Mouse (Mus musculus): Measurements from ENCODE around the gene Trim39. TPM values are rescaled to one million over a fixed set of nuclear protein-coding genes. Genes with fewer than 3 reads are reported as not detected.

The Trim39 gene
- polyA plus RNA-seq, 1 experiment from 2014 or later = 19.1 TPM

- Histone ChIP-seq H3K9me3 (replicated peaks) (no peaks in the 10 kb centered on the region), H3K4me1 (peaks cover 25% of the 10 kb centered on the region), H3K36me3 (peaks cover 24% of the 10 kb centered on the region), H3K4me3 (replicated peaks) (peak overlapping the region; percentile 97), H3K9ac (peak overlapping the region; percentile 97; the same call in 1 of the 2 replicates), H3K27me3 (no peaks in the 10 kb centered on the region), H3K4me2 (replicated peaks) (peak overlapping the region; percentile 82), H3K27ac (replicated peaks) (no peak overlapping the region)
- WGBS = 85% methylated on average over 9 of the region's 9 CpGs
- no peak for ATAC-seq (ENCODE audit: insufficient number of reproducible peaks, low FRiP score, low TSS enrichment, low read depth)
Measured at GRCm38 (mm10) chr17:36272643-36273366, 758 bp upstream of the Trim39 start.

DNA sequence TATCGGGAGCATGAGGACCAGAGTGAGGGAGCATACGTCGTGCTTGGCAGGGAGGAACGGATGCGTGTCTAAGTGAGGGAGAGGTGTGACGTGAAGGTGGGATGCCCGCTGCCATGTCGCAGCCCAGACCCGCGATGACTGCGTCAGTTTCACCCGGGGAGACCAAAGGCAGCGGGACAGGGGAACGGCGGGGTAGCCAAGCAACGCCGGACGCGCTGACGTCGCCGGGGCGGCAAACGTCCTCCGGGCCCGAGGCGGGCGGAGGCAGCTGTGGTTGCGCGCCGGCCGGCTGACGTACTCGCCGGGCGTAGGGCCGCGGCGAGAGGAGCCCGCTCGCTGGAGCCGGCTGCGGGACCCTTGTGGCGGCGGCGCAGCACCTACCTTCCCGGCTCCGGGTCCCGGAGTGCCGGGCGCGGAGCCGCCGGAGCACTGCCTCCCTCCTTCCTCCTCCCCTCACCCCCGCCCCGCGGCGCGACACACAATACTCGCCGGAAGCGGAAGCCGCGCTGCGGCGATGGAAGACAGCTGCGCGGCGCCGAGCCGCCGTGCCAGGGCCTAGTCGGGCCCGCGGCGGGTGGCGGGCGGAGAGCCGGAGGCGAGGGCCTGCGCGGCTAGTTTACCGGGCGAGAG, 976 bp downstream of the Trim39 start:
- peak overlapping the region; percentile 97 for H3K9ac ChIP-seq
- H3K4me3 ChIP-seq (replicated peaks) = peak overlapping the region; percentile 97
- H3K4me2 ChIP-seq (replicated peaks) = peak overlapping the region; percentile 82
- H3K9me3 ChIP-seq (replicated peaks) = no peaks in the 10 kb centered on the region
- H3K4me1 ChIP-seq = peaks cover 25% of the 10 kb centered on the region
- ATAC-seq (ENCODE audit: insufficient number of reproducible peaks, low FRiP score, low TSS enrichment, low read depth) = peak; percentile 93
- peaks cover 30% of the 10 kb centered on the region for H3K36me3 ChIP-seq
- peak overlapping the region; percentile 95 for H3K27ac ChIP-seq (replicated peaks)
- under 1% methylated on average over 80 of the region's 84 CpGs for WGBS
- no peaks in the 10 kb centered on the region for H3K27me3 ChIP-seq

DNA sequence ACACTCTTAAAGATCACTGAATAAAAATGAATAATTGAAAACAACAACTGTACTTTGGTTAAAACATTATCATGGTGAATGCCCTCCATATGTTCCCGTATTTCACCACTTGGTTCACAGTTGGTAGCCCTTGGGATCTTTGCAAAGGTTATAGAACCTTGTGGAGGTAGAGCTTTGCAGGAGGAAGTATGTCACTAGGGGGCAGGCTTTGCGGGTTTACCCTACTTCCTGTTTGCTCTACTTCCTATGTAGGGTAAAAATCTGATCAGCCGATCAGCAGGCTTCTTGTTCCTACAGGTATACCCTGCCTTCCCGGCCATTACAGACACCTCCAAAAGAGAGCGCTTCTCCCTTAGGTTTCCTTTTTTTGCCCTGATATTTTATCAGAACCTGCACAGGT, 6.2 kb downstream of the Trim39 start:
- no peak overlapping the region for H3K4me3 ChIP-seq (replicated peaks)
- no peak overlapping the region for H3K9ac ChIP-seq
- no peaks in the 10 kb centered on the region for H3K27me3 ChIP-seq
- no peak overlapping the region for H3K27ac ChIP-seq (replicated peaks)
- 73% methylated on average over 5 of the region's 5 CpGs for WGBS
- H3K4me2 ChIP-seq (replicated peaks) = no peak overlapping the region
- peaks cover 11% of the 10 kb centered on the region for H3K4me1 ChIP-seq
- H3K36me3 ChIP-seq = peaks cover 66% of the 10 kb centered on the region
- no peaks in the 10 kb centered on the region for H3K9me3 ChIP-seq (replicated peaks)
- no peak for ATAC-seq (ENCODE audit: insufficient number of reproducible peaks, low FRiP score, low TSS enrichment, low read depth)

- H3K9ac ChIP-seq = no peak overlapping the region
- H3K27ac ChIP-seq (replicated peaks) = no peak overlapping the region
- WGBS = 80% methylated on average over 3 of the region's 3 CpGs
- no peaks in the 10 kb centered on the region for H3K4me1 ChIP-seq
- H3K4me3 ChIP-seq (replicated peaks) = no peak overlapping the region
- no peak for ATAC-seq (ENCODE audit: insufficient number of reproducible peaks, low FRiP score, low TSS enrichment, low read depth)
- no peaks in the 10 kb centered on the region for H3K27me3 ChIP-seq
- no peak overlapping the region for H3K4me2 ChIP-seq (replicated peaks)
- H3K36me3 ChIP-seq = peaks cover 79% of the 10 kb centered on the region
- H3K9me3 ChIP-seq (replicated peaks) = no peaks in the 10 kb centered on the region
Measured at GRCm38 (mm10) chr17:36264273-36264925, 7.6 kb downstream of the Trim39 start.

GRCm38 (mm10) chr17:36261511-36262166, 10.4 kb downstream of the Trim39 start:
- 88% methylated on average over 9 of the region's 9 CpGs for WGBS

DNA sequence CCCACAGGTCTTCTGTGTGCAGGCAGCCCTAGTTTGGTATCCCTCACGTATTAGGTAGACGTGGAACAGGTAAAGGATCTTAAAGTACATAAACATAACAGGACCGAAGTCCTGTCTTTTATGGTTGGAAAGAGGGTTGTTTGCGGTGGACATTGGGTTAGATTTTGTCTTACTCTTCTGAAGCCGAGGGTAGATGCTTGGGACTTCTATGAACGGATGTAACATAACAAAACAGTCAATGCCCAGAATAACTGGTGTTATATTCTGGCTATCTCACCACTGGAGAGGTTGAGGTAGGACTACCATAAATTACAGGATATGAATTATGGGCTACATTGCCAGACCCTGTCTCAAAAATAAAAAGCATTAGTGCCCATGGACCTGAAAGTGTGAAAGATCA, 14.1 kb downstream of the Trim39 start, which contains the start of gene Rpp21:
Gene Rpp21, minus strand, starts transcription at position 101 of the 400 bp plus-strand sequence.
- no peaks in the 10 kb centered on the region for H3K27me3 ChIP-seq
- H3K27ac ChIP-seq (replicated peaks) = peak within 1 kb of the TSS; percentile 83
- H3K9ac ChIP-seq = peak within 1 kb of the TSS; percentile 49
- peaks cover 11% of the 10 kb centered on the region for H3K4me1 ChIP-seq
- peak within 1 kb of the TSS; percentile 52 for H3K4me2 ChIP-seq (replicated peaks)
- H3K36me3 ChIP-seq = peaks cover 48% of the 10 kb centered on the region
- no peak for ATAC-seq (ENCODE audit: insufficient number of reproducible peaks, low FRiP score, low TSS enrichment, low read depth)
- 48% methylated on average over 6 of the region's 6 CpGs for WGBS
- H3K9me3 ChIP-seq (replicated peaks) = no peaks in the 10 kb centered on the region
- peak within 1 kb of the TSS; percentile 71 for H3K4me3 ChIP-seq (replicated peaks)

More at GRCm38 (mm10) chr17:36261511-36262166, 10.4 kb downstream of the Trim39 start:
- no peaks in the 10 kb centered on the region for H3K9me3 ChIP-seq (replicated peaks)
- H3K36me3 ChIP-seq = peaks cover 72% of the 10 kb centered on the region
- H3K4me1 ChIP-seq = peaks cover 8% of the 10 kb centered on the region
- no peaks in the 10 kb centered on the region for H3K27me3 ChIP-seq
- no peak overlapping the region for H3K4me2 ChIP-seq (replicated peaks)
- H3K27ac ChIP-seq (replicated peaks) = no peak overlapping the region
- H3K9ac ChIP-seq = no peak overlapping the region
- no peak overlapping the region for H3K4me3 ChIP-seq (replicated peaks)
- no peak for ATAC-seq (ENCODE audit: insufficient number of reproducible peaks, low FRiP score, low TSS enrichment, low read depth)

DNA sequence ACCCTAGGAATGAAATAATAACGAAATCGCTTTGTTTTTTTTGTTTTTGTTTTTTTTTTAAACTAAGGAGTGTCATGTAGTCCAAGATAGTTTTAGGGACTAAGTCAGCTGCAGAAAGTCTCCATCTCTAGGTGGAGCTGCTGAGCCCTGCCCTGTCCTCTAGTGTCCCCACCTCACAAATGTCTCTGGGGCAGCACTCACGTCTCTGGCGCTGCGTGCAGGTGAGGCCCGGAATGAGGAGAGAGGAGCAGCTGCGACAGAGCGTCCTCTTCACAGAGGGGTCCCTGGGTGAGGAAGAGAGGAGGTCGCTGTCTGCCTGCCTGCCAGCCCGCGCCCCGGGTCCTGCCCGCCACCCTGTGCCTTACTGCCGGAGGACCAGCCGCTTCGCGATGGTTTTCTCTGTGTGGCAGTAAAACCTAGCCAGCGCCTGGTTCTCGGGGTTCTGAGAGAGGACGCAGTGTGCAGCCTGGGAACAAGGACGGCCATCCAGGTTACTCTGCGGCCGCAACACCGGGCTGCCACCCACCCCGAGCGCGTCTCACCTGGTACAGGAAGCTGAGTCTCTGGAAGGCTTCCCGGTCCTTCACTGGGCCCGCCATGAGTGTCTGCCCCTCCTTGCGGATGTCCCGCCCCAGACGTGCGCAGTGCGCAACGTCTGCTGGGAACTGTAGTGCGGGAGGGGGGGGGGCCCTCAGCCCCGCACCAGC, 14.7 kb downstream of the Trim39 start:
- peak; percentile 92 for ATAC-seq (ENCODE audit: insufficient number of reproducible peaks, low FRiP score, low TSS enrichment, low read depth)
- WGBS = under 1% methylated on average over 37 of the region's 37 CpGs
- H3K36me3 ChIP-seq = peaks cover 43% of the 10 kb centered on the region
- H3K9me3 ChIP-seq (replicated peaks) = no peaks in the 10 kb centered on the region
- H3K4me2 ChIP-seq (replicated peaks) = peak overlapping the region; percentile 52
- H3K27me3 ChIP-seq = peaks cover 4% of the 10 kb centered on the region
- H3K4me3 ChIP-seq (replicated peaks) = peak overlapping the region; percentile 71
- peaks cover 12% of the 10 kb centered on the region for H3K4me1 ChIP-seq
- H3K27ac ChIP-seq (replicated peaks) = peak overlapping the region; percentile 83
- peak overlapping the region; percentile 49 for H3K9ac ChIP-seq

DNA sequence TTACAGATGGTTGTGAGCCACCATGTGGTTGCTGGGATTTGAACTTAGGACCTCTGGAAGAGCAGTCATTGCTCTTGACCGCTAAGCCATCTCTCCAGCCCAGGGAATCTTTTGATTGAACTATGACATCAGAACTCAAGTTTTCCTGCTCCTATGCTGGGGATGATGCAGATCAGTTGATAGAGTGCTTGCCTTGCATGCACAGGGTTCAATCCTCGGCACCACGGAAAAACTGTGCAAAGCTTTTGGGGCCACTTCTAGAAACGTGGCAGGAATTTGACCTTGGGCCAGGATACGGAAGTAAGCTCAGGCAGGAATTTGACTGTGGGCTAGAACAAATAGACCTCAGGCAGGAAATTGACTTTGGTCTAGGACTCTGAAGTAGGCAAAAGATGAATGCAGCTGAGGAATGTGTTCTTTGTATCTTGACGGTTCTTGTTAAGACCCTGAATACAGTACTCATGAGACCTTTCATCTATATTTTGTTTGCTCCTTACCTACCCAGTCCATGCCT, 18.9 kb downstream of the Trim39 start:
- H3K9me3 ChIP-seq (replicated peaks) = no peaks in the 10 kb centered on the region
- H3K36me3 ChIP-seq = peaks cover 8% of the 10 kb centered on the region; the same call in 1 of the 2 replicates
- no peak overlapping the region for H3K27ac ChIP-seq (replicated peaks)
- peaks cover 20% of the 10 kb centered on the region for H3K4me1 ChIP-seq
- H3K9ac ChIP-seq = no peak overlapping the region
- WGBS = 46% methylated on average over 6 of the region's 6 CpGs
- no peak overlapping the region for H3K4me2 ChIP-seq (replicated peaks)
- no peak for ATAC-seq (ENCODE audit: insufficient number of reproducible peaks, low FRiP score, low TSS enrichment, low read depth)
- H3K4me3 ChIP-seq (replicated peaks) = no peak overlapping the region
- peaks cover 25% of the 10 kb centered on the region for H3K27me3 ChIP-seq

DNA sequence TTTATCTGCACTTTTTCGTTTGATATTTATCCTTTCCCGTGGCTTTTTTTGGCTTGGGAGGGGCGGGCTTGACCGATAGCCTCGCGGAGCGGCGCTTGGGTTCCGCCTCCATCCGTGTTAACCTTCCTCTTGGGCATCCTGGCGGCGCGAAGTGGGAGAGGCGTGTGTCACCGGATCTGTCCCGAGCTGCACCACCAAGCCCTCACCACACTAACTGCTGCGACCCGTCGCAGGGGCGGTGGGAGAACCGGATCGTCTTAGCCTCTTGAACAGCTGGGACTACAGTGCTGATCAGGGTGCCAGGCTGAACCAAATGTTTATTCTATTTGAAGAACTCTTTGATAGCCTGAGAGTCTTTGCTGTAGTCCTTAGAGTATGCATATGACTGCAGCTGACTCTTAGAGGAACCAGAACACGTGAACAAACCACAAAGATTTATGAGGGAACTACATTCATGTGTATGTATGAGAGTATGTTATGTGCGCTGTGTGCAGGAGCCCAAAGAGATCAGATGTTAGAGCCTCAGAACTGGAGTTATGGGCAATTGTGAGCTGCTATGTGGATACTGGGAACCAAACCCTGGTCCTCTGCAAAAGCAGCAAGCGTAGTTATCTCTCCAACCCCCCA, 19.7 kb downstream of the Trim39 start:
- Histone ChIP-seq H3K36me3 (peaks cover 8% of the 10 kb centered on the region; the same call in 1 of the 2 replicates), H3K9ac (no peak overlapping the region), H3K27ac (replicated peaks) (no peak overlapping the region), H3K4me1 (peaks cover 16% of the 10 kb centered on the region), H3K27me3 (peaks cover 25% of the 10 kb centered on the region), H3K4me2 (replicated peaks) (peak overlapping the region; percentile 40), H3K9me3 (replicated peaks) (no peaks in the 10 kb centered on the region), H3K4me3 (replicated peaks) (peak overlapping the region; percentile 23)
- WGBS = 8% methylated on average over 25 of the region's 25 CpGs
- no peak; the same call in 1 of the 2 replicates for ATAC-seq (ENCODE audit: insufficient number of reproducible peaks, low FRiP score, low TSS enrichment, low read depth)

DNA sequence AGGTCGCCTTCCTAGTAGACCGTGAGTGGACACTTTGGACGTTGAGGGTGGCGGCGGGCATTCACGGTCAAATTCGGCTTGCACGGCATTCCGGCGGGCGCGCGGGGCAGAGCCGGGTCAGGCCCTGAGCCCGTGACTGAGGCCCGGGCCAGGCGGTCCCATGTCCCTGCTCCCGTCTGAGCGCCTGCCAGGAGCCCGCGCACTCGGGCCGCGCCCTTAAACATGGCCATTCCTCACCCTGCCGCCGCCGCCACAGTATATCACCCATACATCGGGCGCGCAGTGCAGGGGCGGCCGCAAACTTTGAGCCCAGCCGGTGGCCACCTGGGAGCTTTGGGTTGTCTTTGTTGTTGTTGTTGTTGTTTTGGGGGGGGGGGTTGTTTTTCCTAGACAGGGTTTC, 23.2 kb downstream of the Trim39 start:
- Histone ChIP-seq H3K9me3 (replicated peaks) (no peaks in the 10 kb centered on the region), H3K27me3 (peaks cover 25% of the 10 kb centered on the region), H3K4me2 (replicated peaks) (no peak overlapping the region), H3K27ac (replicated peaks) (no peak overlapping the region), H3K9ac (no peak overlapping the region), H3K4me1 (peaks cover 9% of the 10 kb centered on the region; the same call in 1 of the 2 replicates), H3K36me3 (no peaks in the 10 kb centered on the region), H3K4me3 (replicated peaks) (no peak overlapping the region)
- 17% methylated on average over 33 of the region's 33 CpGs for WGBS
- ATAC-seq (ENCODE audit: insufficient number of reproducible peaks, low FRiP score, low TSS enrichment, low read depth) = no peak

Measured in embryonic facial prominence, embryonic 15.5 days (tissue).